Mouse (Mus musculus) midbrain, embryonic 14.5 days (tissue): Measurements from ENCODE around the gene Acsl5. TPM values are rescaled to one million over a fixed set of nuclear protein-coding genes. Genes with fewer than 3 reads are reported as not detected.
A peak's percentile ranks its signal among the peaks of the same experiment; 100 is the strongest.

Experiments
- ATAC-seq: fragments of 200-750 bp; cut with Nextera tagmentation; 2 replicates; pipeline ENCODE4 v1.8.0; 2017; ENCODE audit warnings: moderate number of reproducible peaks, moderate library complexity; ENCODE audit not compliant: low FRiP score, low TSS enrichment
- DNase-seq: peaks from one replicate; pipeline ENCODE4 v3.0.0-alpha.2; 2015
- H3K27ac ChIP-seq: fragments of 300-500 bp; sonication (generic); replicated peaks from 2 replicates; pipeline ENCODE4 v1.5.1; 2014; ENCODE audit warnings: mild to moderate bottlenecking, low read depth, low read length, moderate library complexity
- H3K27me3 ChIP-seq: fragments of 300-500 bp; sonication (generic); 2 replicates; pipeline ENCODE4 v1.6.1; 2014; ENCODE audit warnings: low read length, control low read depth, mixed read lengths; ENCODE audit not compliant: control insufficient read depth, insufficient read depth
- H3K36me3 ChIP-seq: fragments of 300-500 bp; sonication (generic); 2 replicates; pipeline ENCODE4 v1.6.1; 2014; ENCODE audit warnings: low read length, control low read depth; ENCODE audit not compliant: control insufficient read depth, insufficient read depth
- H3K4me1 ChIP-seq: fragments of 300-500 bp; sonication (generic); 2 replicates; pipeline ENCODE4 v1.6.1; 2014; ENCODE audit warnings: mild to moderate bottlenecking, antibody characterized with exemption, low read length, control low read depth; ENCODE audit not compliant: control insufficient read depth, insufficient read depth
- H3K4me2 ChIP-seq: fragments of 300-500 bp; sonication (generic); 2 replicates; pipeline ENCODE4 v1.6.1; 2014; ENCODE audit warnings: mild to moderate bottlenecking, low read length, moderate library complexity
- H3K4me3 ChIP-seq: fragments of 300-500 bp; sonication (generic); replicated peaks from 2 replicates; pipeline ENCODE4 v1.5.1; 2014; ENCODE audit warnings: low read depth, low read length
- H3K9ac ChIP-seq: fragments of 300-500 bp; sonication (generic); replicated peaks from 2 replicates; pipeline ENCODE4 v1.6.1; 2014; ENCODE audit warnings: mild to moderate bottlenecking, low read length, moderate library complexity
- H3K9me3 ChIP-seq: fragments of 300-500 bp; sonication (generic); 2 replicates; pipeline ENCODE4 v1.6.1; 2016; ENCODE audit warnings: low read length, control low read depth, mixed read lengths; ENCODE audit not compliant: control insufficient read depth
- WGBS: fragments of 180-500 bp; shearing (Covaris S2); extraction: QIAGEN DNeasy Blood & Tissue Kit; methylation state at CpG from one replicate; pipeline ENCODE4 v1.1.7; 2014; 5-methylcytosine and 5-hydroxymethylcytosine counted together
- polyA plus RNA-seq: library from polyadenylated mRNA; unstranded; fragments of >200 nt; fragmentation: Nextera tagmentation; extraction: Ambion mirVana; gene quantifications from 2 replicates; pipeline ENCODE4 v1.2.1, GENCODE M21; 2014

Gene Acsl5
- polyA plus RNA-seq, 1 experiment from 2014 or later: 12.6 TPM

DNA sequence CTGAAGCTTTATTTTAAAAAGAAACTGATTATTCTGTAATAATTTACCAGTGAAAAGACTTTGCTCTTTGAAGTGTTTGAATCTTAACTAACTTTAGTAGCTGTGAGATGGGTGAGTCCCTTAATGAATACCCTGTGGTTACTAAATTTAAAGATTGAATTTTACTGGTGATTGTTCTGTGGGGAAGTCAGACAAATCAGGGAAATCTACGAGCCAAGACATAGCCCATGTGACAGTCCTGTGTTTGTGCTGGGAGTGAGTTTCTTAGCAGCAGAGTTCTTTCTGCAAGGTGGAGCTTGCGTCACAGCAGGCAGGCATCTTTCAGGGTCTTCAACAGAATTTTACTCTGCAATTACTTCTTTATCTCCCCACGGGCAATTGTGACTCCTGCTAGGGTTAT, 67.3 kb downstream of the Acsl5 start:
- H3K4me2 ChIP-seq: no peak overlapping the region
- no peak overlapping the region for H3K4me3 ChIP-seq
- no peaks in the 10 kb centered on the region for H3K9me3 ChIP-seq
- no peak for DNase-seq
- no peak overlapping the region for H3K27ac ChIP-seq
- H3K4me1 ChIP-seq: peaks cover 18% of the 10 kb centered on the region; the same call in 1 of the 2 replicates
- no peak for ATAC-seq
- no peak overlapping the region for H3K9ac ChIP-seq
- no peaks in the 10 kb centered on the region for H3K27me3 ChIP-seq
- H3K36me3 ChIP-seq: peaks cover 12% of the 10 kb centered on the region
- 79% methylated on average over 3 of the region's 3 CpGs for WGBS

DNA sequence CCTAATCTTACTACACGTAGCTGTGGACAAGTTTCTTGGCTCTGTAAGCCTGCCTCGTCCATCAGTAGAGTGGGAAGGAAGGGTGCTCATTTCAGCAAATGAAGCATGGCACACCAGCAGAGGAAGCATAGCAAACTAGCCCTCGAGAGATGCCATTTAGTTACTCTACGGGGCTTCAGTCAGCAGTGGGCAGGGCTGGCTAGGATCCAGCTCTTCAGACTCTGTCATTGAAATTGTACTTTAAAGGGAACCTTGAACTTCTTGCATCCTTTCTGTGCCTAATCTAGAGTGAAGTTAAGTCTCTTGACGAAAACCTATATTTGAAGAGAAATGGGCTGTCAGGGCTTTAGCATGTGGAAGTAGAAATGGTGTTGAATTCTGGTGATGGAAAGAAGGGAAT, 67.8 kb downstream of the Acsl5 start:
- Histone ChIP-seq H3K36me3 (peaks cover 12% of the 10 kb centered on the region), H3K27me3 (no peaks in the 10 kb centered on the region), H3K4me3 (no peak overlapping the region), H3K9ac (no peak overlapping the region), H3K9me3 (no peaks in the 10 kb centered on the region), H3K4me1 (peaks cover 15% of the 10 kb centered on the region; the same call in 1 of the 2 replicates), H3K4me2 (no peak overlapping the region), H3K27ac (no peak overlapping the region)
- DNase-seq (no peak), ATAC-seq (no peak)
- WGBS: 86% methylated on average over 5 of the region's 5 CpGs

DNA sequence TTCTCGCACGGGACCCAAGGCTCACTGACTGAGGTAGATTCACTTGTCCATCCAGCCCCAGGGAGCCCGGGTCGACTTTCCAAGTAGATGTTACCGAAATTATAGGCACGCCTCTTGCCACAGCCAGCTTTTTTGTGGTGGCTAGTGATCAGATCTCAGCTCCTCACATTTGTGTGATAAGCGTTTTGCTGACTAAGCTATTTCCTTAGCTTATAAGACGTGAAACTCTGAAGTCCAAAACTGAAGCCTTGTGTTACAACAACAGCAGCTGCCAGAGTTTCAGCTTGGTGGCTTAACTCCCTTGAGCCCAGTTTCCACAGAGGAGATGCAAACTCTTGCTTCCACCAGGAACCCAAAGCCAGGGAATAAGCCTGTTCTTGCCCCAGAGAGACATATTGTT, 70.9 kb downstream of the Acsl5 start:
- Histone ChIP-seq H3K9ac (no peak overlapping the region), H3K27me3 (no peaks in the 10 kb centered on the region), H3K4me1 (no peaks in the 10 kb centered on the region), H3K27ac (no peak overlapping the region), H3K4me2 (no peak overlapping the region), H3K36me3 (peaks cover 12% of the 10 kb centered on the region), H3K9me3 (no peaks in the 10 kb centered on the region), H3K4me3 (no peak overlapping the region)
- WGBS: 96% methylated on average over 8 of the region's 8 CpGs
- DNase-seq: no peak
- no peak for ATAC-seq

DNA sequence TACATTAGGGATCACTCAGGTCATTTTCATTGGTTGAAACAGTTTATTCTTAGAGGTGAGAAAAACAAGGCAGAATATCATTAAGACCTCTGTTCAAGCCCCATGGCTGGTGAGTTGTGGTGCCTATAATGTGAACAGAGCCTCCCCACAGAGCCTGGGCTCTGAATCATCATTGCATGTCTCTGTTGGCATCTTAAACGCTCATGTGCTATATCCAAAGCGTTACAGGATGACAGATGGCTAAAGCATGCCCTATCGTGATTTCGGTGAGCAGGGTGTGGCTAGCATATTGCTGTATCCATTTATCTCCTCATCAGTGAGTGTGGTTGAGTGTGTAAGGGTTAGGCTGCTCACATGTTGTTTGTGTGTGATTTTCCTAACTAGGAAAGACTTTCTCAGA, 75.8 kb downstream of the Acsl5 start:
- Histone ChIP-seq H3K4me1 (no peaks in the 10 kb centered on the region), H3K9ac (no peak overlapping the region), H3K27ac (no peak overlapping the region), H3K36me3 (peaks cover 45% of the 10 kb centered on the region), H3K4me2 (no peak overlapping the region), H3K27me3 (no peaks in the 10 kb centered on the region), H3K4me3 (no peak overlapping the region), H3K9me3 (no peaks in the 10 kb centered on the region)
- DNase-seq: no peak
- 92% methylated on average over 4 of the region's 4 CpGs for WGBS
- no peak for ATAC-seq

DNA sequence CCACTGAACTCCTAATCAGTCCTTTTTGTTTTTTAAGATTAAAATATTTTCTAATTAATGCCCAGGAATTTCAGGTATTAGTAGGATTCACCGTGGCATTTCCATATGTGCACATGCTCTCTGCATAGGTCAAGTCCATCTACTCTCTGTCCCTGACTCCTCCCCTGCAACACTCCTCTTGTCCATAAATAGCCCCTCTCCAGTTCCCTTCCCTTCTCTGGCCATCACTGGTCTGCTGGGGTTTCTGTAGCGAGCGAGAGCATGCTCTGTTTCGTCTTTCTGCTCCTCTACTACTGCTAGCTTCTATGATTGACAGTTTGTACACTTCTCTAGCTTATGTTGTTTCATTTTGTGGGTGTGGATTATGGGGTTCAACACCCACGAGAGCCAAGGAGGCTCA, 80.0 kb downstream of the Acsl5 start:
- 93% methylated on average over 5 of the region's 5 CpGs for WGBS
- Histone ChIP-seq H3K9ac (no peak overlapping the region), H3K4me3 (no peak overlapping the region), H3K36me3 (peaks cover 33% of the 10 kb centered on the region), H3K27me3 (no peaks in the 10 kb centered on the region), H3K27ac (no peak overlapping the region), H3K4me2 (no peak overlapping the region), H3K9me3 (no peaks in the 10 kb centered on the region), H3K4me1 (peaks cover 8% of the 10 kb centered on the region; the same call in 1 of the 2 replicates)
- DNase-seq (no peak), ATAC-seq (no peak)

DNA sequence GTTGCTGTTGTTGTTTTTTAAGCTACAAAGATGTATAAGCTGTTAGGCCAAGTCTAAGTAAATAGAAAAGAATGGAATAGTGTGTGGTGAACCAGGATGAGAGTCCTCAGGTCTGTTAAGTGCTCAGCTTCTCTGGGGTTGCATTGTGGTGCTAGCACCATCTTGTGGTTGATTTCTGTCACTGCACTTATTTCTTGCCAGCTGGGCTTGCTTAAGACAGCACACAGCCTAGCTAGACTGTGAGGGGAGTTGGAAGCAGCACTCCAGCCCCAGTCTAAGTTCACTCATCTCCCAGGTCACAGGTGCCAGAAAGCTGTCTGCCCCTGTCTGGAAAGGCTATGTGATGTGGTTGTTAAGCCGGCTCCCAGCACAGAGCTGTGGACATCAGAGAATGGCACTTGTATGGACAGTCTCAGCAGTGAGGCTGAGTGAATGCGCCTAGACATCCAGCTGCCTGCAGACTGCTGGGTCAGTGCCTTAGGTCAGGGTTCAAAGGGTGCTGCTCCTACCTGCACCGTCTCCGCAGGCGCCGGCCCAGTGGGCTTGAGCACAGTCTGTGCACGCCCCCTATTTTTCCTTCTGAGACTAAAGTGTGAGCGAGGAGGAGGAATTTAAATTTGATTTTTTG, 81.0 kb downstream of the Acsl5 start:
- Histone ChIP-seq H3K9me3 (no peaks in the 10 kb centered on the region), H3K9ac (no peak overlapping the region), H3K27me3 (no peaks in the 10 kb centered on the region), H3K4me1 (peaks cover 13% of the 10 kb centered on the region), H3K4me3 (no peak overlapping the region), H3K4me2 (no peak overlapping the region), H3K27ac (no peak overlapping the region), H3K36me3 (peaks cover 33% of the 10 kb centered on the region)
- 91% methylated on average over 8 of the region's 8 CpGs for WGBS
- DNase-seq (peak; percentile 86), ATAC-seq (peak; percentile 43; the same call in 1 of the 2 replicates)

DNA sequence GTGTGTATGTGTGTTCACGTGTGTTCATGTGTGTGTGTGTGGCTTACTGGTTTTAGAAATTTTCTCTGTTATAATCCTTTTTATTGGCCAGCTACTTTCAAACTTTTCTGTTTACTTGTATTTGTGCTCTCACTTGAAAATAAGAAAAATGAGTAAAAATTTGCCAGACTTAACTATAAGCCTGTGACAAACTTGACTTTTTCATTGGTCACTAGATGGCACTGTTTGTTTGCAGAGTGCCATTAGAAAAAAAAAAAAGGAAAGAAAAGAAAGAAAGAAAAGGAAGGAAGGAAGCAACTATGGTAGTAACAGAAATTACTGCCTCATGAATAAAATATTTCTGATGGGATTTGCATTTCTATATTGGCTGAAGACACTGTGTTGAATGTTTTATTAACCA, 84.1 kb downstream of the Acsl5 start:
- Histone ChIP-seq H3K27me3 (no peaks in the 10 kb centered on the region), H3K4me3 (no peak overlapping the region), H3K9me3 (no peaks in the 10 kb centered on the region), H3K4me1 (peaks cover 13% of the 10 kb centered on the region), H3K9ac (no peak overlapping the region), H3K27ac (no peak overlapping the region), H3K4me2 (no peak overlapping the region), H3K36me3 (peaks cover 5% of the 10 kb centered on the region)
- ATAC-seq (no peak), DNase-seq (peak; percentile 84)
- WGBS: 92% methylated on average over 1 of the region's 1 CpGs

DNA sequence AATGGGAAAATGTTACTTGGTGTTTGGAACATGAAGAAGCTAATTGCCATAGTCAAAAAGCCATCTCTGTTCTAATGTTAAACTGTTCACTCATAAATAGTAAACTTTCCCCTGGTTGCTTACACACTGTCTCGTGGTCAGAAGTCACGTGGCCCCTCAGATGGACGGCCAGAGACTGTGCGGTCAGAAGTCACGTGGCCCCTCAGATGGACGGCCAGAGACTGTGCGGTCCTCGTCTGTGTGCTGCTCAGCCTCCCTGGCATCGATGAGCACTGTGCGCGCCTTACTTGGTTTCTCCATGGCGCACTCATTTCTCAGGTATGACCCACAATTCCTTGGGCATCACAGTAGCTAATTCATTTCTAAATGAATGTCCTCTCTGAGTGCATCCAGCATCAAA, 84.7 kb downstream of the Acsl5 start:
- H3K4me3 ChIP-seq: no peak overlapping the region
- WGBS: 83% methylated on average over 12 of the region's 12 CpGs

DNA sequence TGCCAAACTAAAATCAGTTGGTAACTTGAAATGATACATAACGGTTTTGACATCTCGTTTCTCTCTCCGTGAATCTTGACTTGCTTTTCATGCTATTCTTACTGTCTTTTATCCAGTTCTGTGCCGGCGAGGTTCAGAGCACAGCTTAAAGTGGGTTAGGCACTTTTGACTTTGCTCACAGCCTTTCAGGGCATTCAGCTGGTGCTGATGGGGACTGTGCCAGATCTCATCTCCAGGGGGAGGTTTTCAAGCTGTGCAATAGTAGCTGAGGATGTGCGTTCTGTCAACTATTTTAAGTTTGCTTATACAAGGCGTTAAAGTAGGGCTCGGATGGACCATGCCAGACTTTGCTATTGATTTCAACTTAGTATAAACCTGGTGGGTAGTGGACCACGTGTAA, 85.3 kb downstream of the Acsl5 start:
- Histone ChIP-seq H3K4me1 (peaks cover 13% of the 10 kb centered on the region), H3K9ac (no peak overlapping the region), H3K27ac (0 out of 2 replicates have a peak overlapping the region, but pooled peaks have one; percentile 9), H3K27me3 (no peaks in the 10 kb centered on the region), H3K4me2 (no peak overlapping the region), H3K9me3 (no peaks in the 10 kb centered on the region), H3K4me3 (no peak overlapping the region), H3K36me3 (no peaks in the 10 kb centered on the region)
- ATAC-seq (no peak), DNase-seq (no peak)
- WGBS: 67% methylated on average over 9 of the region's 9 CpGs

More for the DNA sequence above, 84.7 kb downstream of the Acsl5 start:
- H3K4me1 ChIP-seq: peaks cover 13% of the 10 kb centered on the region
- DNase-seq (no peak), ATAC-seq (no peak; the same call in 1 of the 2 replicates)
- peak overlapping the region; percentile 63; the same call in 1 of the 2 replicates for H3K27ac ChIP-seq
- no peak overlapping the region for H3K4me2 ChIP-seq
- H3K9ac ChIP-seq: no peak overlapping the region
- H3K27me3 ChIP-seq: no peaks in the 10 kb centered on the region
- H3K36me3 ChIP-seq: peaks cover 2% of the 10 kb centered on the region; the same call in 1 of the 2 replicates
- no peaks in the 10 kb centered on the region for H3K9me3 ChIP-seq
